Mouse (Mus musculus) heart, postnatal 0 days (tissue): ENCODE measurements around the gene Insl3. TPM values are rescaled to one million over a fixed set of nuclear protein-coding genes. Genes with fewer than 3 reads are reported as not detected.

Source experiments
- ATAC-seq: fragments of 200-750 bp; cut with Nextera tagmentation; 2 replicates; pipeline ENCODE4 v1.8.0; 2017; ENCODE audit warnings: low read depth, moderate number of reproducible peaks, moderate library complexity; ENCODE audit not compliant: insufficient read depth
- DNase-seq: peaks from one replicate; pipeline ENCODE4 v3.0.0-alpha.2; 2016; ENCODE audit warnings: low spot score
- H3K27ac ChIP-seq: fragments of 300-500 bp; sonication (generic); 2 replicates; pipeline ENCODE4 v1.5.1; 2014; ENCODE audit warnings: low read depth, mild to moderate bottlenecking
- H3K27me3 ChIP-seq: fragments of 300-500 bp; sonication (generic); 2 replicates; pipeline ENCODE4 v1.6.1; 2014; ENCODE audit warnings: low read length, mixed read lengths; ENCODE audit not compliant: control insufficient read depth, insufficient read depth
- H3K36me3 ChIP-seq: fragments of 300-500 bp; sonication (generic); replicated peaks from 2 replicates; pipeline ENCODE4 v1.6.1; 2014; ENCODE audit warnings: low read length, mixed read lengths; ENCODE audit not compliant: control insufficient read depth, insufficient read depth
- H3K4me1 ChIP-seq: fragments of 300-500 bp; sonication (generic); 2 replicates; pipeline ENCODE4 v1.6.1; 2014; ENCODE audit warnings: antibody characterized with exemption; ENCODE audit not compliant: control insufficient read depth, insufficient read depth
- H3K4me2 ChIP-seq: fragments of 300-500 bp; sonication (generic); 2 replicates; pipeline ENCODE4 v1.6.1; 2014; ENCODE audit warnings: low read depth, mild to moderate bottlenecking, low read length, moderate library complexity
- H3K4me3 ChIP-seq: fragments of 300-500 bp; sonication (generic); 2 replicates; pipeline ENCODE4 v1.5.1; 2014; ENCODE audit warnings: low read depth, low read length
- H3K9ac ChIP-seq: fragments of 300-500 bp; sonication (generic); replicated peaks from 2 replicates; pipeline ENCODE4 v1.6.1; 2014; ENCODE audit warnings: low read depth, low read length, mixed read lengths
- H3K9me3 ChIP-seq: fragments of 300-500 bp; sonication (generic); replicated peaks from 2 replicates; pipeline ENCODE4 v1.6.1; 2016; ENCODE audit warnings: low read length; ENCODE audit not compliant: control insufficient read depth
- CTCF ChIP-seq: IDR thresholded peaks from 2 replicates; pipeline ENCODE4 v1.5.1; 2016; ENCODE audit warnings: antibody characterized with exemption, control low read depth, low read depth
- EP300 ChIP-seq: IDR thresholded peaks from 2 replicates; pipeline ENCODE4 v1.6.1; 2016; ENCODE audit warnings: antibody characterized with exemption, low read depth
- WGBS: fragments of 180-500 bp; shearing (Covaris S2); extraction: QIAGEN DNeasy Blood & Tissue Kit; methylation state at CpG from one replicate; pipeline ENCODE4 v1.1.7; 2014; 5-methylcytosine and 5-hydroxymethylcytosine counted together
- polyA plus RNA-seq: library from polyadenylated mRNA; unstranded; fragments of >200 nt; fragmentation: Nextera tagmentation; extraction: Ambion mirVana; gene quantifications from 2 replicates; pipeline ENCODE4 v1.2.1, GENCODE M21; 2015
- total RNA-seq: library from RNA; depleted of rRNA; stranded (reverse); fragments of >200 nt; gene quantifications from 2 replicates; pipeline ENCODE4 v1.2.3, GENCODE M21; 2014; ENCODE audit warnings: low replicate concordance; rRNA removed

The Insl3 gene
- total RNA-seq (not detected in 2 replicates), polyA plus RNA-seq (1.5 and 2.4 TPM in 2 replicates)

DNA sequence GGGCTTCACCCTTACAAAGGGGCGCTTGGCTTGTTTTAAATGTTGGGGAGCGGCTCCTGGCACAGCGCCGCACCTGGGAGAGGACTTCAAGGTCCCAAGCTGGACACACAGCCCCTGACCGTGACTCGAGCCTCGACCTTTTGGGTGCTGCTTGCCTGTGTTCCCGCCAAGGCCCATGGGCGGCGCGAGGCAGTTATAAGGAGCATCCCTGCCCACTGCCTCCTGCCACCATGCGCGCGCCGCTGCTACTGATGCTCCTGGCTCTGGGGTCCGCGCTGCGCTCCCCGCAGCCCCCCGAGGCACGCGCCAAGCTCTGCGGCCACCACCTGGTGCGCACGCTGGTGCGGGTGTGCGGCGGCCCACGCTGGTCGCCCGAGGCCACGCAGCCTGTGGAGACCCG, at the start of gene Insl3:
TSS of gene Insl3 (plus strand) at position 187 of the 400 bp plus-strand sequence.
- Histone ChIP-seq H3K27me3 (peaks cover 97% of the 10 kb centered on the region), H3K4me3 (no peak within 1 kb of the TSS), H3K9ac (no peak within 1 kb of the TSS), H3K4me2 (no peak within 1 kb of the TSS), H3K27ac (no peak within 1 kb of the TSS), H3K9me3 (no peaks in the 10 kb centered on the region), H3K36me3 (no peaks in the 10 kb centered on the region), H3K4me1 (peaks cover 11% of the 10 kb centered on the region; the same call in 1 of the 2 replicates)
- WGBS: 17% methylated on average over 33 of the region's 33 CpGs
- ATAC-seq: no peak
- TF ChIP-seq EP300 (no peak), CTCF (no peak)
- DNase-seq: no peak

DNA sequence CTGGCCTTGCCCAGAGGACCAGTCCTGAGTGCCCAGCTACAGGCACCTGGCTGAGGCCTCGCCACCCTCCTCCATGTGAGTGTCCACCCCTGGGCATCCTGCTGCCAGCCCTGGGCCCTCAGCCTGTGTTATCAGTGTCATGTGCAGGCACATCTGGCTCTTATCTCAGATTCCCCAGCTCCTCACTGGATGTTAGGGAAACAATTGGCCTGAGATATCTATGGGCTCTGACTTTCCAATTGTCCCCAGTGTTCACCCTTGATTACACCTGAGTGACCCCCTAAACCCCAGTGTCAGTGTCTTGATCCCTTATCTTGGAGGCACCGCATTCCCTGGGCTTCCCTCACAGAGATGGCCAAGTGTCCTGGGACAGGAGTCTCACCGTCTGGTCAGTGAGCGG, 49.7 kb upstream of the Insl3 start:
- H3K9ac ChIP-seq: no peak overlapping the region

DNA sequence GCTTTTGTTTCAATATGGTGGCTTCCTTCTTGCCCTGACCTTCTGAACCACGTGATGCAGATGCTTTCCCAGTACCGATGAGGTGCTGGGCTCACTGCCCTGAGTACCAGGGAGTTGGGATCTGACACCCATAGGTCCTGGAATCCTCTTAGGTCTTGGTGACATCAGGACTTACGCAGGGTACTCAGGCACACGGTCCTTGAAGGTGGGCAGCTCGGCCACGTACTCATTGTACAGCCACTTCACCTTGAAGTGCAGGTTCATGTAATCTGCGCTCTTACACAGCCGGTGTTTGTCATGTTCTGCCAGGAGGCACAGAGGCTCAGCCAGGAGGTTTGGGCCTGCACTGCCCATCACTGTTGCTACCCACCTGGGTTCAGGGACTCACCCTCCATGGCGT, 43.5 kb upstream of the Insl3 start:
- TF ChIP-seq EP300 (no peak), CTCF (no peak)
- Histone ChIP-seq H3K27me3 (no peaks in the 10 kb centered on the region), H3K4me1 (no peaks in the 10 kb centered on the region), H3K4me3 (no peak overlapping the region), H3K4me2 (no peak overlapping the region), H3K27ac (no peak overlapping the region), H3K36me3 (no peaks in the 10 kb centered on the region), H3K9me3 (no peaks in the 10 kb centered on the region), H3K9ac (no peak overlapping the region)
- DNase-seq (no peak), ATAC-seq (no peak)
- 68% methylated on average over 9 of the region's 9 CpGs for WGBS

More for the DNA sequence above, 49.7 kb upstream of the Insl3 start:
- H3K4me2 ChIP-seq: no peak overlapping the region
- H3K9me3 ChIP-seq: no peaks in the 10 kb centered on the region
- ATAC-seq (no peak), DNase-seq (no peak)
- no peak overlapping the region for H3K4me3 ChIP-seq
- WGBS: 60% methylated on average over 4 of the region's 4 CpGs
- H3K36me3 ChIP-seq: no peaks in the 10 kb centered on the region
- no peak for TF ChIP-seq CTCF
- TF ChIP-seq EP300: no peak
- H3K27me3 ChIP-seq: peaks cover 9% of the 10 kb centered on the region
- H3K27ac ChIP-seq: no peak overlapping the region
- H3K4me1 ChIP-seq: 0 out of 2 replicates have a peak, but pooled peaks cover 1% of the 10 kb centered on the region

DNA sequence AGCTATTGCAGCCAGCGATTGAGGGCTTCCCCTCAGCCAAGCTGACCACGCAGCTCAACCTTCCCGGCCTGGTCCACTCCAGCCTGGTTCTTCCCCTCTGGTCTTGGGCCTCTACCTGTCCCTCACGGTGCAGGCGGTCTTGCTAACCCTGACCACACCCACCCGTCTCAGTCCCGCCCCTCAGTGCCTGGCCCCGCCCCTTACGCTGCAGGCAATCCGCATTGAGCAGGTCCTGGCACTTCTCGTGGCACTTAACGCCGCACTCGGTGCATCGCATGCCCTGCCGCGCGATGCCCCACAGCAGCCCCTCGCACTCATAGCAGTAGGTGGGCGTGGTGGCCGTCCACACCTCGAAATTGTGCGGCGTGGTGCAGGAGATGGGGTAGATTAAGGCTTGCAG, 34.4 kb upstream of the Insl3 start:
- no peak overlapping the region for H3K4me3 ChIP-seq
- no peak for ATAC-seq

DNA sequence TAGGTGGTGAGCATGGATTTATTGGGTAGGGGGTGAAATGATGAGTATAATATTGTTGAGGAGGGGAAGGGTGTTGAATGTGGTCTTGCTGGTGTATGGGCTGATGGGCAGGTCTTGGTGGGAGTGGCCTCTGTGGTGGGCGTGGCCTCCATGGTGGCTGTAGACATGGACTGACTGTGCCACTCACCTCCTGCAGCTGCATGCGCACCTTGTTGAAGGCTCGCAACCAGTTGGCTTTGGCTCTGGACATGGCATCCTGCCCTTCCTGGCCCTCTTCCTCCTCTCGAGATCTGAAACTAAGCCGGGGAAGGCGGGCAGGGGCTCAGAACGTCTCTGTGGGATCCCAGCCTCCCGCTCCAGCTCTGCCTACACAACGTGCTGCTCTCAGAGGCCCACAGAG, 31.2 kb upstream of the Insl3 start:
- Histone ChIP-seq H3K4me1 (no peaks in the 10 kb centered on the region), H3K36me3 (no peaks in the 10 kb centered on the region), H3K27me3 (peaks cover 70% of the 10 kb centered on the region), H3K27ac (no peak overlapping the region), H3K9me3 (no peaks in the 10 kb centered on the region), H3K4me2 (no peak overlapping the region), H3K4me3 (no peak overlapping the region), H3K9ac (no peak overlapping the region)
- WGBS: 26% methylated on average over 9 of the region's 9 CpGs
- DNase-seq (no peak), ATAC-seq (no peak)
- no peak for TF ChIP-seq CTCF
- TF ChIP-seq EP300: no peak

More for the DNA sequence above, 34.4 kb upstream of the Insl3 start:
- no peak overlapping the region for H3K4me2 ChIP-seq
- no peaks in the 10 kb centered on the region for H3K36me3 ChIP-seq
- TF ChIP-seq EP300 (no peak), CTCF (no peak)
- H3K4me1 ChIP-seq: no peaks in the 10 kb centered on the region
- no peak overlapping the region for H3K27ac ChIP-seq
- no peak for DNase-seq
- 2% methylated on average over 24 of the region's 24 CpGs for WGBS
- no peak overlapping the region for H3K9ac ChIP-seq
- no peaks in the 10 kb centered on the region for H3K9me3 ChIP-seq
- peaks cover 58% of the 10 kb centered on the region for H3K27me3 ChIP-seq

DNA sequence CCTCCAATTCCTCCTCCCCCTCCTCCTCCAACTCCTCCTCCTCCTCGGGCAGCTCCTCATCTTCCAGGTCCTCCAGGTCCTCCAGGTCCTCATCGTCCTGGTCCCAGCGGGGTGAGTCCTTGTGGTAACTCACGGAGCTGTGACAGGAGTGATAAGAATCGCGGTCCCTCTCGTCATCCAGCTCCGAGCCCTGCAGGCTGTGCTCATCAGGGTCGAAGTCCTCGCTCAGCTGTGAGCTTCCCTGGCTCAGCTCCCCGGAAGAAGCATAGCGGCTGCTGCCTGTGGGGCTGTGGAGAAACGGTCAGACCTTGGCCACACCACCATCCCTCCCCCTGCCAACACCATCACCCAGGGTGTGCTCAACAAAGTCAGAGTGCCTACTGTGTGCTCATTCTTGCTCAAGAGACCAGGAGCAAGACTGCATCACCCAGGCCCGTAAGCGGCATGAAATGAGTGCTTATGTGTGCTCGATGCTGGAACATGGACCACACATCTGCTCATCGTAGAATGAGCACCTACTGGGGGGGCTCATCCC, 30.4 kb upstream of the Insl3 start:
- Histone ChIP-seq H3K9me3 (no peaks in the 10 kb centered on the region), H3K27me3 (peaks cover 66% of the 10 kb centered on the region), H3K9ac (no peak overlapping the region), H3K4me2 (no peak overlapping the region), H3K4me1 (no peaks in the 10 kb centered on the region), H3K4me3 (no peak overlapping the region), H3K27ac (no peak overlapping the region), H3K36me3 (no peaks in the 10 kb centered on the region)
- WGBS: 24% methylated on average over 17 of the region's 17 CpGs
- TF ChIP-seq EP300: no peak
- TF ChIP-seq CTCF: no peak
- DNase-seq (no peak), ATAC-seq (no peak)
